Mouse (Mus musculus): ENCODE measurements around the gene Ppp2r5e. TPM values are rescaled to one million over a fixed set of nuclear protein-coding genes. Genes with fewer than 3 reads are reported as not detected.

Ppp2r5e gene
- 11.9 and 12.6 TPM in 2 replicates for polyA plus RNA-seq (2014; fragmentation: Nextera tagmentation; extraction: Ambion mirVana)

DNA sequence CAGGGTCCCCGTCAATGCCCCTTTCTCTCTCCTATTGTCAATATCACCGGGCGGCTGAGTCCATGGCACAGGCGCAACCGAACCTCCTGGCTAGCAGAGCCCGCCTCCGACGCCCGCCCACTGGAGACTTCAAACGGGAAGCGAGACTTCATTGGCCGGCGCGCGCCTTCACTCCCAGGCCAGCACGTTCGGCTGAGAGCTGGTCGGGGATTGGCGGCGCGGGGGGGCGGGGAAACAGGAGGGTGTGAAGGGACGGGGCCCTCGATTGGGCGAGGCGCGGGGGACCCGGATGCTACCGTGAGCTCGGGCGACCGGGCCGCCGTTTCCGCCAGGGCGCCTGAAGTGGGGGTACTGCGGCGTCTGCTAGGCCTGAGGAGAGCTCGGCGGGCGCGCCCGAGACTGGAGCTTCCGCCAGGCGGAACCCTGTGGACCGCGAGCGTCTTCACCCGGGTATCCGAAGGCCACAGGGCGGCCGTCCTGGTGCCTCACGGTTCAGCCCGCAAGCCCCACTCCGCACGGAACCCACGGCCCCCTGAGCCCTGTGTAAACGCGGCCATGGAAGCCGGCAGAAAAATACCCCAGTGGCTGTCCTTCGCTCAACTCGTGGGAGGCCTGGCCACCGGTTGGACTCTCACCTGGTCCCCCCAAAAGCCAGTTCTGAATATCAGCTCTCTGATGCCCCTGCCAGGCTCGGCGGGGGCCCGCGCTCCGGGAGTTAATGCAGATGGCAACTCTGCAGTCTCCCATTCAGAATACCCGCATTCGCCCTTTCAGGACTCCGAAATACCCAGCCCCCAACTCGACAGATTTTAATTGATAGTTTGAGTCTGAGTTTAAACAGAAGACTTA is at the start of gene Ppp2r5e:
Gene Ppp2r5e (minus strand): TSS at position 92 of the 849 bp plus-strand sequence.
- peak within 1 kb of the TSS; percentile 97 for H3K9ac ChIP-seq (ENCODE audit: low read depth, low read length)
- H3K9me3 ChIP-seq (replicated peaks; ENCODE audit: control insufficient read depth, low read length), result no peaks in the 10 kb centered on the region
- H3K27me3 ChIP-seq (ENCODE audit: control insufficient read depth, insufficient read depth, low read length), result no peaks in the 10 kb centered on the region
- under 1% methylated on average over 67 of the region's 72 CpGs for WGBS (ENCODE audit: insufficient replicate concordance)
- peaks cover 4% of the 10 kb centered on the region; the same call in 1 of the 2 replicates for H3K36me3 ChIP-seq (ENCODE audit: control insufficient read depth, insufficient read depth, low read length)
- ATAC-seq (replicated peaks; ENCODE audit: insufficient number of reproducible peaks, low FRiP score, low TSS enrichment), result peak; percentile 99
- H3K4me1 ChIP-seq (ENCODE audit: control insufficient read depth, insufficient read depth, low read length), result peaks cover 10% of the 10 kb centered on the region
- H3K4me2 ChIP-seq, result peak within 1 kb of the TSS; percentile 80
- peak within 1 kb of the TSS; percentile 99 for H3K4me3 ChIP-seq (ENCODE audit: low read depth, low read length)
- peak within 1 kb of the TSS; percentile 97 for H3K27ac ChIP-seq (ENCODE audit: low read depth, low read length)

DNA sequence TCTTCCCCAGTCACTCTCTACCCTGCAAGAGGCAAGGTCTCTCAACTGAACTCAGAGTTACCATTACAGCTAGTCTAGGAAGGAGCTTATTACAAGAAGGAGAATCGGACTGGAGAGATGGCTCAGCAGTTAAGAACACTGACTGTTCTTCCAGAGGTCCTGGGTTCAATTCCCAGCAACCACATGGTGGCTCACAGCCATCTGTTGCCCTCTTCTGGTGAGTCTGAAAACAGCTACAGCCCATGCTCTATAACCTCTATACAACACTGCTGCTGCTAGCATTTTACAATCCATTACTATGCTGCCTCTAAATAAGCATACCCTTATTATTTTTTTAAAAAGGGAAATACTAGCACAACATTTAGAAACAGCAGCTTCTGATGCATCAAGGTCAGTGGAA is 49.7 kb upstream of the Ppp2r5e start:
- no peak overlapping the region for H3K9ac ChIP-seq (ENCODE audit: low read depth, low read length)
- H3K4me1 ChIP-seq (ENCODE audit: control insufficient read depth, insufficient read depth, low read length), result peaks cover 6% of the 10 kb centered on the region; the same call in 1 of the 2 replicates
- ATAC-seq (replicated peaks; ENCODE audit: insufficient number of reproducible peaks, low FRiP score, low TSS enrichment), result no peak
- H3K4me3 ChIP-seq (ENCODE audit: low read depth, low read length), result no peak overlapping the region
- no peaks in the 10 kb centered on the region for H3K36me3 ChIP-seq (ENCODE audit: control insufficient read depth, insufficient read depth, low read length)
- H3K27ac ChIP-seq (ENCODE audit: low read depth, low read length), result no peak overlapping the region
- no peaks in the 10 kb centered on the region for H3K27me3 ChIP-seq (ENCODE audit: control insufficient read depth, insufficient read depth, low read length)
- no peaks in the 10 kb centered on the region for H3K9me3 ChIP-seq (replicated peaks; ENCODE audit: control insufficient read depth, low read length)
- H3K4me2 ChIP-seq, result no peak overlapping the region
- WGBS (ENCODE audit: insufficient replicate concordance), result 87% methylated on average over 1 of the region's 1 CpGs

DNA sequence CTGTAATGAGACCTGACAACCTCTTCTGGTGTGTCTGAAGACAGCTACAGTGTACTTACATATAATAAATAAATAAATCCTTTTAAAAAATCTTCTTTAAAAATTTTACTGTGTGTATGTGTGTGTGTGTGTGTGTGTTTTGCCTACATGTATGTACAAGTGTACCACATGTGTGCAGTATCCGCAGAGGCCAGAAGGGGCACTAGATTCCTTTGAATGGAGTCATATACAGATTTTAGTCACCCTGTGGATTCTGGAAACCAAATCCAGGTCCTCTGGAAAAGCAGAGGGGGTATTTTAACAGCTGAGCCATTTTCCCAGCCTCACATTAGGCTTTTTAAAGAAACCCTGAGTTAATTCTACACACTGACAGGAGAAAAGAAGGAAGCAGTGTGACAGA is 45.7 kb upstream of the Ppp2r5e start:
- no peak for ATAC-seq (replicated peaks; ENCODE audit: insufficient number of reproducible peaks, low FRiP score, low TSS enrichment)
- H3K9ac ChIP-seq (ENCODE audit: low read depth, low read length), result no peak overlapping the region
- H3K9me3 ChIP-seq (replicated peaks; ENCODE audit: control insufficient read depth, low read length), result no peaks in the 10 kb centered on the region
- H3K36me3 ChIP-seq (ENCODE audit: control insufficient read depth, insufficient read depth, low read length), result no peaks in the 10 kb centered on the region
- 87% methylated on average over 1 of the region's 1 CpGs for WGBS (ENCODE audit: insufficient replicate concordance)
- no peak overlapping the region for H3K4me2 ChIP-seq
- H3K27ac ChIP-seq (ENCODE audit: low read depth, low read length), result no peak overlapping the region
- H3K4me1 ChIP-seq (ENCODE audit: control insufficient read depth, insufficient read depth, low read length), result no peaks in the 10 kb centered on the region
- H3K27me3 ChIP-seq (ENCODE audit: control insufficient read depth, insufficient read depth, low read length), result no peaks in the 10 kb centered on the region
- H3K4me3 ChIP-seq (ENCODE audit: low read depth, low read length), result no peak overlapping the region

DNA sequence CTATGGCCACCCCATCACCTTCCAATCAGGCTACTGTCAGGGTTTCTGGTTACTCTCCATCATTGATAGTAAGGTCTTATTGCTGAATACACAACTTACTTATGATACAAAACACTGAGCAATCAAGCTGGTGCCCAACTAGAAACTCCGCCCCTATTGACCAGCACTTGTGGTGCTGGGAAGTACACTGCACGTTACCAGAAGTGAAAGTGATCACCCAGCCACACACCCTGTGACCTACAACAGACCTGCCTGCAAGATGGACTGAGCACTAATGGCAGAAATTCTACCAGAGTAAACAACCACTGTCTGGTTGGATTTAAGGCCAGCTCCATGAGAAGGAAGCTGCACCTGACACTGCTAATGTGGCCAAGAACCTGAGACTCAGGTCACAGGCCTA is 42.3 kb upstream of the Ppp2r5e start:
- ATAC-seq (replicated peaks; ENCODE audit: insufficient number of reproducible peaks, low FRiP score, low TSS enrichment), result no peak
- no peaks in the 10 kb centered on the region for H3K27me3 ChIP-seq (ENCODE audit: control insufficient read depth, insufficient read depth, low read length)
- WGBS (ENCODE audit: insufficient replicate concordance), result 87% methylated on average over 2 of the region's 2 CpGs
- H3K4me3 ChIP-seq (ENCODE audit: low read depth, low read length), result no peak overlapping the region
- no peak overlapping the region for H3K4me2 ChIP-seq
- H3K27ac ChIP-seq (ENCODE audit: low read depth, low read length), result no peak overlapping the region
- no peaks in the 10 kb centered on the region for H3K36me3 ChIP-seq (ENCODE audit: control insufficient read depth, insufficient read depth, low read length)
- H3K9ac ChIP-seq (ENCODE audit: low read depth, low read length), result no peak overlapping the region
- no peaks in the 10 kb centered on the region for H3K9me3 ChIP-seq (replicated peaks; ENCODE audit: control insufficient read depth, low read length)
- H3K4me1 ChIP-seq (ENCODE audit: control insufficient read depth, insufficient read depth, low read length), result peaks cover 5% of the 10 kb centered on the region

DNA sequence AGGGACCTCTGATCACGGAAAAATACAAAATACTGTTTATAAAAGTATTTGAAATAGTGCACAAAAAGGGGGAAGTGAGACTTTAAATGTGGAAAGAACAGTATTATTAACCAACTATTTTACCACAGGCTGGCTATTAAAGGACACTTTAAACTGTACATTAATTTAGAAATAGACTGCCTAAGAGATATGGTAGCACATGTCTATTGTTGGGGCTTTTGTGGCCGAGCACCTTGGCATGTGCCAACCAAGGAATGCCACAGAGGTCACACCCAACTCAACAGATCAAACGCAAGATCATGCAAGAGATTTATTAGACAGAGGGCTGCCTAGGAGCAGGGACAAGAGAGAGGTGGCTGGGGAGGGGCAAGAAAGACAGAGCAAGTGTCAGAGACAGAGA is 41.1 kb upstream of the Ppp2r5e start:
- no peaks in the 10 kb centered on the region for H3K9me3 ChIP-seq (replicated peaks; ENCODE audit: control insufficient read depth, low read length)
- H3K4me2 ChIP-seq, result no peak overlapping the region
- peaks cover 9% of the 10 kb centered on the region for H3K4me1 ChIP-seq (ENCODE audit: control insufficient read depth, insufficient read depth, low read length)
- ATAC-seq (replicated peaks; ENCODE audit: insufficient number of reproducible peaks, low FRiP score, low TSS enrichment), result no peak
- no peak overlapping the region for H3K4me3 ChIP-seq (ENCODE audit: low read depth, low read length)
- WGBS (ENCODE audit: insufficient replicate concordance), result 82% methylated on average over 3 of the region's 3 CpGs
- H3K27me3 ChIP-seq (ENCODE audit: control insufficient read depth, insufficient read depth, low read length), result no peaks in the 10 kb centered on the region
- H3K9ac ChIP-seq (ENCODE audit: low read depth, low read length), result no peak overlapping the region
- no peaks in the 10 kb centered on the region for H3K36me3 ChIP-seq (ENCODE audit: control insufficient read depth, insufficient read depth, low read length)
- no peak overlapping the region for H3K27ac ChIP-seq (ENCODE audit: low read depth, low read length)

DNA sequence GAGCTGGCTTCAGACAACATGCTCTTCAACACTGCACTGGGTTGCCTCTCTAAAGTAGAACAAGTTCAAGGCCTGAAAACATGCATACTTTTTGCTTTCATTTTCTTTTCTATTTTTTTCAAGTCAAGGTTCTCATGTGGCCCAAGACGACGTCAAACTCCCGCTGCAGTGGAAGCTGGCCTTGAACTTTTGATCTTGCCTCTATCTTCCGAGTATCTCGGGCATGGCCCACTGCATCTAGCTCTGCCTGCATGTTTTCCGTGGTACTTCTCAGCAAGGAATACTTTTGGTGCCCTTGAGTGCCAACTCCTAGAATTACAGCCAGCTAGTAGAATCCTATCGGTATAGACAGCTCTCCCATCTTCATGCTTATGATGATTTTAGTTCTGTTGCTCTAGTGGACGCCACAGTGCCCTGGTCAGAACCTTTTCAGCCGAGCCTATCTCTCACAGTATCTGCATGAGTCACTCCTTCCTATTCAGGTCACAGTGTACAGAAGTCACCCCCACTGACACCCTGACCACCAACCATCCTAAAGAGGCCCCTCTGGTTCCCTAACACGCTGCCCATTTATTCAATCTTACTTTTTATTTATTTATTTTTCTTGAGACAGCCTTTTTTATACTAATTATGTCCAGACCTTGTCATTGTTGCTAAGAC is 39.9 kb upstream of the Ppp2r5e start:
- no peak overlapping the region for H3K4me2 ChIP-seq
- ATAC-seq (replicated peaks; ENCODE audit: insufficient number of reproducible peaks, low FRiP score, low TSS enrichment), result no peak

DNA sequence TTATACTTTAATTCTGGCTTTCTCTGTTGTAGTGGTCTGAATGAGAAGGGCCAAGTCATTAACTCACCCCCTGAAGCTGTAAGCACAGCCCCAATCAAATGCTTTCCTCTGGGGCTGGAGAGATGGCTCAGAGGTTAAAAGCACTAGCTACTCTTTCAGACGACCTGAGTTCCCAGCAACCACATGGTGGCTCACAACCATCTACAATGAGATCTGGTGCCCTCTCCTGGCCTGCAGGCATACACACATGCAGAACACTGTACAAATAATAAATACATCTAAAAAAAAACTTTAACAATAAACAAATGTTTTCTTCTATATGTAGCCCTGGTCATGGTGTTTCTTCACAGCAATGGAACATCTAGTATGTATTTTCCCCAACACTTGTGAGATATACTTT is 33.6 kb upstream of the Ppp2r5e start:
- H3K9ac ChIP-seq (ENCODE audit: low read depth, low read length), result no peak overlapping the region
- H3K9me3 ChIP-seq (replicated peaks; ENCODE audit: control insufficient read depth, low read length), result no peaks in the 10 kb centered on the region
- no peaks in the 10 kb centered on the region for H3K27me3 ChIP-seq (ENCODE audit: control insufficient read depth, insufficient read depth, low read length)
- H3K4me3 ChIP-seq (ENCODE audit: low read depth, low read length), result no peak overlapping the region
- H3K4me1 ChIP-seq (ENCODE audit: control insufficient read depth, insufficient read depth, low read length), result peaks cover 9% of the 10 kb centered on the region
- no peaks in the 10 kb centered on the region for H3K36me3 ChIP-seq (ENCODE audit: control insufficient read depth, insufficient read depth, low read length)
- WGBS (ENCODE audit: insufficient replicate concordance), result 63% methylated on average over 1 of the region's 1 CpGs
- no peak overlapping the region for H3K4me2 ChIP-seq
- no peak overlapping the region for H3K27ac ChIP-seq (ENCODE audit: low read depth, low read length)
- no peak for ATAC-seq (replicated peaks; ENCODE audit: insufficient number of reproducible peaks, low FRiP score, low TSS enrichment)

More for the DNA sequence above, 39.9 kb upstream of the Ppp2r5e start:
- Histone ChIP-seq H3K9me3 (replicated peaks; ENCODE audit: control insufficient read depth, low read length) (no peaks in the 10 kb centered on the region), H3K4me1 (ENCODE audit: control insufficient read depth, insufficient read depth, low read length) (peaks cover 9% of the 10 kb centered on the region), H3K4me3 (ENCODE audit: low read depth, low read length) (no peak overlapping the region), H3K36me3 (ENCODE audit: control insufficient read depth, insufficient read depth, low read length) (no peaks in the 10 kb centered on the region), H3K27me3 (ENCODE audit: control insufficient read depth, insufficient read depth, low read length) (no peaks in the 10 kb centered on the region), H3K27ac (ENCODE audit: low read depth, low read length) (no peak overlapping the region), H3K9ac (ENCODE audit: low read depth, low read length) (no peak overlapping the region)
- WGBS (ENCODE audit: insufficient replicate concordance), result 76% methylated on average over 10 of the region's 10 CpGs

DNA sequence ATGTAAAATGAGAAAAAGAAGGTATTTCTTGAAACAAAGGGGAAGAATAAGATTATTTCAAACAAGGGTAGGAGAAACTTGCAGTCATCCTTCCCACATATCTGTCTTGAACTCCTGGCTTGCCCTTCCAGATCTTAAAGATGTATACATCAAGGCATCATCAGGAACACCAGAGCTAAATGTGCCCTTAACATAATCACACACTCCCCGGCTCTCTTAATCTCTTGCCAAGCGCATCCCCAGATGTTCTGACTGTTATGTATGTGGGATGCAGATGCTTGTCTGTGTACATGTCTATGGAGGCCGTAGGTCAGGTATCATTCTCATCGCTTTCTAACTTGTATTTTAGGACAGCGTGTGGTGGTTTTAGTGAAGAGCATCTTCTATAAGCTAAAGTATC is 27.2 kb upstream of the Ppp2r5e start:
- H3K27ac ChIP-seq (ENCODE audit: low read depth, low read length), result no peak overlapping the region
- H3K4me2 ChIP-seq, result no peak overlapping the region
- no peak overlapping the region for H3K4me3 ChIP-seq (ENCODE audit: low read depth, low read length)
- 89% methylated on average over 5 of the region's 5 CpGs for WGBS (ENCODE audit: insufficient replicate concordance)
- no peak overlapping the region for H3K9ac ChIP-seq (ENCODE audit: low read depth, low read length)
- H3K36me3 ChIP-seq (ENCODE audit: control insufficient read depth, insufficient read depth, low read length), result no peaks in the 10 kb centered on the region
- H3K4me1 ChIP-seq (ENCODE audit: control insufficient read depth, insufficient read depth, low read length), result no peaks in the 10 kb centered on the region
- ATAC-seq (replicated peaks; ENCODE audit: insufficient number of reproducible peaks, low FRiP score, low TSS enrichment), result no peak
- no peaks in the 10 kb centered on the region for H3K9me3 ChIP-seq (replicated peaks; ENCODE audit: control insufficient read depth, low read length)
- no peaks in the 10 kb centered on the region for H3K27me3 ChIP-seq (ENCODE audit: control insufficient read depth, insufficient read depth, low read length)

All from heart, embryonic 11.5 days (tissue).